In the genomic region with DNA sequence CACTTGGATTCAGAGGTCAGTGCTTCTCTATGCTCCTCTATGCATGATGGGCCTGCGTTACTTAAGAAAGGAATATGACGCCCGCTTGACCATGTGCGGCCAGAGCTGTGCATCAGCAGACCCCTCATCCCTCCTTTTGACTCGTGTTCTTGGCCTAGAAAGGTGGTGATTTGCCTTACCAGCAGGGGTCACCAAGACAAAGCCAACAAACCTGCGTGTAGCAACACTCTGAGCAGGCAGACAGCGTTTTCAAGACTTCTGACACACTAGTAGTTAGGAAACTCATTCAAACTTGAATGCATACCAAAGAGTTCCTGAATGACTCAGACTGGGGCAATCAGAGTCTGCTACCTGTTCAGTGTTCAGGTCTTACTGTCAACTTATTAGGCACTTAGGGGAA, we compare ENCODE assay signal across 15 mouse cellular contexts. TPM values are rescaled to one million over a fixed set of nuclear protein-coding genes. Genes with fewer than 3 reads are reported as not detected.
"Had no signal": no experiment of that assay in that cellular context is flagged by ENCODE, and none has a peak within 500 bp of the region (broad histone marks: within the 10 kb centered on the region; RNA-seq: fewer than 3 reads in every experiment).

No protein-coding gene starts in this region.

- DNase-seq: kidney, adult 2 months; kidney, postnatal 25 days; left cerebral cortex, postnatal 4 days; lung, adult 2 months; lung, postnatal 10 days; lung, postnatal 4 days; midbrain, embryonic 14.5 days; thymus, adult 2 months; thymus, postnatal 25 days had no signal

- H3K27ac ChIP-seq: limb, embryonic 13.5 days; liver, embryonic 14.5 days; midbrain, embryonic 10.5 days; neural tube, embryonic 15.5 days had no signal

- H3K4me1 ChIP-seq: limb, embryonic 13.5 days; neural tube, embryonic 15.5 days had no signal

- H3K4me3 ChIP-seq: limb, embryonic 13.5 days; midbrain, embryonic 10.5 days; myocyte; neural tube, embryonic 15.5 days had no signal

- H3K27me3 ChIP-seq: limb, embryonic 13.5 days; neural tube, embryonic 15.5 days had no signal

- H3K9ac ChIP-seq: limb, embryonic 13.5 days; liver, embryonic 14.5 days; neural tube, embryonic 15.5 days had no signal

RNA-seq across cellular contexts. Expression of a gene that starts 33.3 kb away (rescaled TPM):
- total RNA-seq: liver, adult 2 months had no signal
- polyA plus RNA-seq: liver, adult 2 months; liver, embryonic 14.5 days had no signal
